Mouse (Mus musculus): ENCODE data around the gene Camkmt.

GRCm38 (mm10) chr17:85282447-85282846, 192.1 kb downstream of the Camkmt start:
- no peak for TF ChIP-seq CTCF (IDR thresholded peaks at IDR 0.05; ENCODE audit: borderline replicate concordance, insufficient read depth, low read length)
- no peak for TF ChIP-seq POLR2A (IDR thresholded peaks at IDR 0.05; ENCODE audit: low read depth, low read length)

All from embryonic fibroblast, embryonic 13.5 days (primary cell).